Mouse (Mus musculus) intestine, embryonic 14.5 days (tissue): ENCODE data around the gene Elovl4. TPM values are rescaled to one million over a fixed set of nuclear protein-coding genes. Genes with fewer than 3 reads are reported as not detected.

Source experiments
- ATAC-seq: fragments of 200-750 bp; cut with Nextera tagmentation; replicated peaks from 2 replicates; pipeline ENCODE4 v1.8.0; 2017; ENCODE audit warnings: low read depth, moderate number of reproducible peaks, moderate TSS enrichment, moderate library complexity; ENCODE audit not compliant: low FRiP score, low TSS enrichment
- DNase-seq: peaks from one replicate; pipeline ENCODE4 v3.0.0-alpha.2; 2018; ENCODE audit warnings: low spot score
- H3K27ac ChIP-seq: fragments of 300-500 bp; sonication (generic); 2 replicates; pipeline ENCODE4 v1.5.1; 2014; ENCODE audit warnings: low read depth, mild to moderate bottlenecking, control low read depth
- H3K27me3 ChIP-seq: fragments of 300-500 bp; sonication (generic); replicated peaks from 2 replicates; pipeline ENCODE4 v1.6.1; 2014; ENCODE audit warnings: low read length, control low read depth; ENCODE audit not compliant: control insufficient read depth, insufficient read depth
- H3K36me3 ChIP-seq: fragments of 300-500 bp; sonication (generic); 2 replicates; pipeline ENCODE4 v1.6.1; 2014; ENCODE audit warnings: low read length, control low read depth; ENCODE audit not compliant: control insufficient read depth, insufficient read depth
- H3K4me1 ChIP-seq: fragments of 300-500 bp; sonication (generic); replicated peaks from 2 replicates; pipeline ENCODE4 v1.6.1; 2014; ENCODE audit warnings: low read length, control low read depth, mixed read lengths; ENCODE audit not compliant: control insufficient read depth, insufficient read depth
- H3K4me2 ChIP-seq: fragments of 300-500 bp; sonication (generic); 2 replicates; pipeline ENCODE4 v1.6.1; 2014; ENCODE audit warnings: low read length
- H3K4me3 ChIP-seq: fragments of 300-500 bp; sonication (generic); 2 replicates; pipeline ENCODE4 v1.5.1; 2014; ENCODE audit warnings: low read depth, low read length, control low read depth, mixed read lengths
- H3K9ac ChIP-seq: fragments of 300-500 bp; sonication (generic); 2 replicates; pipeline ENCODE4 v1.6.1; 2014; ENCODE audit warnings: mild to moderate bottlenecking, low read length
- H3K9me3 ChIP-seq: fragments of 300-500 bp; sonication (generic); 2 replicates; pipeline ENCODE4 v1.6.1; 2016; ENCODE audit warnings: low read length, control low read depth; ENCODE audit not compliant: control insufficient read depth
- WGBS: fragments of 180-500 bp; shearing (Covaris S2); extraction: QIAGEN DNeasy Blood & Tissue Kit; methylation state at CpG from one replicate; pipeline ENCODE4 v1.1.7; 2014; 5-methylcytosine and 5-hydroxymethylcytosine counted together
- polyA plus RNA-seq: library from polyadenylated mRNA; unstranded; fragments of >200 nt; fragmentation: Nextera tagmentation; extraction: Ambion mirVana; gene quantifications from 2 replicates; pipeline ENCODE4 v1.2.1, GENCODE M21; 2014

The Elovl4 gene
- 9.3 and 11.2 TPM in 2 replicates for polyA plus RNA-seq

- Histone ChIP-seq H3K27me3 (peaks cover 29% of the 10 kb centered on the region), H3K4me1 (peaks cover 6% of the 10 kb centered on the region; the same call in 1 of the 2 replicates), H3K27ac (peak within 1 kb of the TSS; percentile 47), H3K4me3 (peak within 1 kb of the TSS; percentile 70), H3K36me3 (no peaks in the 10 kb centered on the region), H3K9me3 (no peaks in the 10 kb centered on the region), H3K9ac (peak within 1 kb of the TSS; percentile 51), H3K4me2 (peak within 1 kb of the TSS; percentile 97)
- peak; percentile 93 for ATAC-seq
- WGBS, result 2% methylated on average over 63 of the region's 71 CpGs
- peak; percentile 81 for DNase-seq
Observed at GRCm38 (mm10) chr9:83805977-83806815, at the start of gene Elovl4. Gene Elovl4, minus strand, starts transcription at chr9:83806277.

- Histone ChIP-seq H3K9me3 (no peaks in the 10 kb centered on the region), H3K4me2 (no peak overlapping the region), H3K27me3 (no peaks in the 10 kb centered on the region), H3K27ac (no peak overlapping the region), H3K36me3 (peaks cover 73% of the 10 kb centered on the region), H3K4me1 (no peaks in the 10 kb centered on the region), H3K9ac (no peak overlapping the region), H3K4me3 (no peak overlapping the region)
- DNase-seq (no peak), ATAC-seq (no peak)
- WGBS, result 93% methylated on average over 3 of the region's 3 CpGs
Observed at GRCm38 (mm10) chr9:83852464-83852863, 46.4 kb upstream of the Elovl4 start.

- H3K4me1 ChIP-seq, result peaks cover 13% of the 10 kb centered on the region
- H3K36me3 ChIP-seq, result peaks cover 3% of the 10 kb centered on the region
- peak overlapping the region; percentile 84 for H3K4me3 ChIP-seq
- no peaks in the 10 kb centered on the region for H3K27me3 ChIP-seq
- no peak for DNase-seq
- ATAC-seq, result peak; percentile 84
- H3K9me3 ChIP-seq, result no peaks in the 10 kb centered on the region
- no peak overlapping the region for H3K27ac ChIP-seq
- WGBS, result 1% methylated on average over 26 of the region's 27 CpGs
- peak overlapping the region; percentile 47 for H3K4me2 ChIP-seq
- peak overlapping the region; percentile 70 for H3K9ac ChIP-seq
Observed at GRCm38 (mm10) chr9:83834748-83835313, 28.8 kb upstream of the Elovl4 start.

- Histone ChIP-seq H3K9me3 (no peaks in the 10 kb centered on the region), H3K9ac (peak within 1 kb of the TSS; percentile 81), H3K27me3 (no peaks in the 10 kb centered on the region), H3K27ac (peak within 1 kb of the TSS; percentile 63), H3K36me3 (no peaks in the 10 kb centered on the region), H3K4me3 (peak within 1 kb of the TSS; percentile 84), H3K4me2 (peak within 1 kb of the TSS; percentile 47), H3K4me1 (peaks cover 13% of the 10 kb centered on the region)
- ATAC-seq, result peak; percentile 100
- WGBS, result under 1% methylated on average over 38 of the region's 38 CpGs
- peak; percentile 95 for DNase-seq
Observed at GRCm38 (mm10) chr9:83833811-83834747, 28.0 kb upstream of the Elovl4 start, which contains the start of gene Ttk. Gene Ttk, plus strand, starts transcription at chr9:83834689.

GRCm38 (mm10) chr9:83831152-83831551, 25.1 kb upstream of the Elovl4 start:
- no peak overlapping the region for H3K4me2 ChIP-seq
- H3K27me3 ChIP-seq, result no peaks in the 10 kb centered on the region
- no peak for DNase-seq
- WGBS, result 73% methylated on average over 8 of the region's 8 CpGs
- no peak overlapping the region for H3K27ac ChIP-seq
- H3K36me3 ChIP-seq, result no peaks in the 10 kb centered on the region
- H3K4me3 ChIP-seq, result no peak overlapping the region
- H3K9me3 ChIP-seq, result no peaks in the 10 kb centered on the region
- peaks cover 13% of the 10 kb centered on the region for H3K4me1 ChIP-seq
- ATAC-seq, result no peak
- H3K9ac ChIP-seq, result no peak overlapping the region

GRCm38 (mm10) chr9:83829896-83830295, 23.8 kb upstream of the Elovl4 start:
- ATAC-seq (no peak), DNase-seq (no peak)
- H3K4me2 ChIP-seq, result no peak overlapping the region
- H3K27ac ChIP-seq, result no peak overlapping the region
- H3K36me3 ChIP-seq, result no peaks in the 10 kb centered on the region
- WGBS, result 75% methylated on average over 5 of the region's 5 CpGs
- no peaks in the 10 kb centered on the region for H3K9me3 ChIP-seq
- no peak overlapping the region for H3K4me3 ChIP-seq
- H3K27me3 ChIP-seq, result no peaks in the 10 kb centered on the region
- H3K9ac ChIP-seq, result no peak overlapping the region
- 0 out of 2 replicates have a peak, but pooled peaks cover 4% of the 10 kb centered on the region for H3K4me1 ChIP-seq

- H3K4me1 ChIP-seq, result no peaks in the 10 kb centered on the region
- no peak overlapping the region for H3K9ac ChIP-seq
- no peak overlapping the region for H3K4me3 ChIP-seq
- H3K27ac ChIP-seq, result no peak overlapping the region
- 72% methylated on average over 5 of the region's 5 CpGs for WGBS
- DNase-seq (no peak), ATAC-seq (no peak)
- no peaks in the 10 kb centered on the region for H3K36me3 ChIP-seq
- no peak overlapping the region for H3K4me2 ChIP-seq
- no peaks in the 10 kb centered on the region for H3K27me3 ChIP-seq
- H3K9me3 ChIP-seq, result no peaks in the 10 kb centered on the region
Observed at GRCm38 (mm10) chr9:83822925-83823324, 16.8 kb upstream of the Elovl4 start.

GRCm38 (mm10) chr9:83820976-83821375, 14.9 kb upstream of the Elovl4 start:
- Histone ChIP-seq H3K4me2 (no peak overlapping the region), H3K4me3 (no peak overlapping the region), H3K27me3 (no peaks in the 10 kb centered on the region), H3K9me3 (no peaks in the 10 kb centered on the region), H3K4me1 (no peaks in the 10 kb centered on the region), H3K9ac (no peak overlapping the region), H3K27ac (no peak overlapping the region), H3K36me3 (no peaks in the 10 kb centered on the region)
- WGBS, result 82% methylated on average over 2 of the region's 2 CpGs
- DNase-seq (no peak), ATAC-seq (no peak)
